Mouse (Mus musculus) megakaryocyte, embryonic 14.5 days (primary cell): ENCODE data around the gene Bricd5.
"Not testable (repeated sequence)": the region's sequence is repeated elsewhere in the genome, so short reads cannot be mapped to it uniquely, and the experiment has no call there.

Experiments used
- FLI1 ChIP-seq: IDR thresholded peaks from 2 replicates; pipeline ENCODE4 v1.6.1; 2012; ENCODE audit warnings: low read length, inconsistent platforms, mixed read lengths
- GATA1 ChIP-seq: IDR thresholded peaks from 3 replicates; pipeline ENCODE4 v1.6.1; 2012; ENCODE audit warnings: mixed read lengths, low read length, inconsistent platforms, borderline replicate concordance

DNA sequence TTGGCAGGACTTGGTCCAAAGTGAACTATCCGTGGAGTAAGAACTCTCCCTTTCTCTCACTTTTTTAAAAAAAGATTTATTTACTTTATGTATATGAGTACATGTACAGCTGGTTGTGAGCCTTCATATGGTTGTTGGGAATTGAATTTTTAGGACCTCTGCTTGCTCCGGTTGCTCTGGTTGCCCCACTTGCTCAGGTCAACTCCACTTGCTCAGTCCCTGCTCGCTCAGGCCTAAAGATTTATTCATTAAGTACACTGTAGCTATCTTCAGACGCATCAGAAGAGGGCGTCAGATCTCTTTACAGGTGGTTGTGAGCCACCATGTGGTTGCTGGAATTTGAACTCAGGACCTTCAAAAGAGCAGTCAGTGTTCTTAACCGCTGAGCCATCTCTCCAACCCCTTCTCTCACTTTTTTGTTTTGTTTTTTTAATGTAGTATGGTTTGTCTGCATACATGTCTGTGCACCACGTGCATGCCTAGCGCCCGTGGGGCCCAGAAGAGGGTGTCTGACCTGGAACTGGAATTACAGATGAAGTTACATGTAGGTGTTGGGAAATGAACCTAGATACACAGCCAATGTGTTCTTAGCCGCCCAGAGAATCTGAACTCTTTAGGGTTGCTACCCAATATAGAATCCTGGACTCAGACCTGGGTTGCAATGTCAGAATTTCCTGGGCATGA, 18.0 kb upstream of the Bricd5 start:
- TF ChIP-seq GATA1, FLI1: not testable (repeated sequence)
